Mouse (Mus musculus) CH12.LX (cell line): ENCODE measurements around the gene Hmx1. TPM values are rescaled to one million over a fixed set of nuclear protein-coding genes. Genes with fewer than 3 reads are reported as not detected.

ENCODE experiments used
- DNase-seq: peaks from one replicate; pipeline ENCODE4 v3.0.0-alpha.2; 2013; ENCODE audit errors: extremely low read depth
- H3K27ac ChIP-seq: 2 replicates; pipeline ENCODE4 v1.5.1; 2012; ENCODE audit warnings: low read depth, mild to moderate bottlenecking, control low read depth, moderate library complexity; ENCODE audit not compliant: insufficient read depth
- H3K27me3 ChIP-seq: replicated peaks from 2 replicates; pipeline ENCODE3; 2012; ENCODE audit warnings: inconsistent platforms
- H3K36me3 ChIP-seq, 2 experiments: replicated peaks in 1 of 2; 2 replicates each; pipeline versions ENCODE3 to v1.6.1; 2012; ENCODE audit warnings: inconsistent platforms in 1 of 2, low read length in 1 of 2, mild to moderate bottlenecking in 1 of 2, mixed read lengths in 1 of 2, moderate library complexity in 1 of 2; ENCODE audit not compliant: control insufficient read depth in 1 of 2, insufficient read depth in 1 of 2
- H3K4me1 ChIP-seq, 2 experiments: 2 replicates each; pipeline ENCODE4 v1.6.1; 2012; ENCODE audit warnings: inconsistent platforms in 1 of 2, moderate library complexity in 1 of 2; ENCODE audit not compliant: insufficient read depth in 2 of 2, control insufficient read depth in 1 of 2
- H3K4me2 ChIP-seq: 2 replicates; pipeline ENCODE4 v1.6.1; 2012; ENCODE audit warnings: low read depth, mild to moderate bottlenecking, control low read depth; ENCODE audit not compliant: poor library complexity, insufficient read depth, severe bottlenecking
- H3K4me3 ChIP-seq, 3 experiments: fragments of 150-350 bp in 1 of 3; sonication (generic) in 1 of 3; replicated peaks in 1 of 3; 2 replicates each; pipeline versions ENCODE3 to v1.5.1; 2011 to 2012; ENCODE audit warnings: low read depth in 2 of 3, low read length in 2 of 3, mild to moderate bottlenecking in 2 of 3, moderate library complexity in 2 of 3, control low read depth in 1 of 3, improper control_type of control experiment in 1 of 3, inconsistent platforms in 1 of 3, mixed read lengths in 1 of 3; ENCODE audit not compliant: poor library complexity in 1 of 3
- H3K79me2 ChIP-seq: replicated peaks from 2 replicates; pipeline ENCODE4 v1.6.1; 2012; ENCODE audit warnings: mild to moderate bottlenecking, moderate library complexity; ENCODE audit not compliant: control insufficient read depth, poor library complexity, insufficient read depth, severe bottlenecking; ENCODE audit errors: extremely low read depth
- H3K9ac ChIP-seq: 2 replicates; pipeline ENCODE4 v1.6.1; 2012; ENCODE audit warnings: low read depth, mild to moderate bottlenecking, control low read depth, moderate library complexity; ENCODE audit not compliant: insufficient read depth
- H3K9me3 ChIP-seq: replicated peaks from 2 replicates; pipeline ENCODE3; 2012; ENCODE audit warnings: low read length, inconsistent platforms, mixed read lengths
- BHLHE40 ChIP-seq: IDR thresholded peaks from 2 replicates; pipeline ENCODE4 v1.6.1; 2011; ENCODE audit warnings: mild to moderate bottlenecking, low read depth, low read length, improper control_type of control experiment
- CHD2 ChIP-seq: IDR thresholded peaks from 2 replicates; pipeline ENCODE4 v1.6.1; 2011; ENCODE audit warnings: low read length, improper control_type of control experiment
- CTCF ChIP-seq, 2 experiments: IDR thresholded peaks in 1 of 2; conservative IDR thresholded peaks in 1 of 2; 2 replicates each; pipeline ENCODE4 v1.5.1; 2011 to 2012; ENCODE audit warnings: low read depth in 2 of 2, low read length in 2 of 2, improper control_type of control experiment in 1 of 2, inconsistent platforms in 1 of 2, mild to moderate bottlenecking in 1 of 2, moderate library complexity in 1 of 2
- E2F4 ChIP-seq: IDR thresholded peaks from 2 replicates; pipeline ENCODE4 v1.6.1; 2011; ENCODE audit warnings: low read depth, low read length, improper control_type of control experiment; ENCODE audit not compliant: insufficient replicate concordance
- ELF1 ChIP-seq: IDR thresholded peaks from 2 replicates; pipeline ENCODE4 v1.6.1; 2014; ENCODE audit warnings: low read depth, mild to moderate bottlenecking, inconsistent platforms, low read length, improper control_type of control experiment
- EP300 ChIP-seq: IDR thresholded peaks from 2 replicates; pipeline ENCODE4 v1.6.1; 2011; ENCODE audit warnings: low read length, improper control_type of control experiment
- ETS1 ChIP-seq: conservative IDR thresholded peaks from 2 replicates; pipeline ENCODE4 v1.6.1; 2012; ENCODE audit warnings: low read depth, mild to moderate bottlenecking, inconsistent platforms, low read length, improper control_type of control experiment, moderate library complexity
- GABPA ChIP-seq: IDR thresholded peaks from 2 replicates; pipeline ENCODE4 v1.6.1; 2012; ENCODE audit warnings: low read depth, low read length, improper control_type of control experiment, inconsistent platforms; ENCODE audit not compliant: insufficient replicate concordance
- JUN ChIP-seq: IDR thresholded peaks from 2 replicates; pipeline ENCODE4 v1.6.1; 2011; ENCODE audit warnings: low read depth, mild to moderate bottlenecking, low read length, improper control_type of control experiment, moderate library complexity; ENCODE audit not compliant: insufficient read depth
- MAFK ChIP-seq: IDR thresholded peaks from 2 replicates; pipeline ENCODE4 v1.6.1; 2011; ENCODE audit warnings: low read length, improper control_type of control experiment; ENCODE audit not compliant: insufficient replicate concordance
- MAX ChIP-seq: IDR thresholded peaks from 2 replicates; pipeline ENCODE4 v1.6.1; 2011; ENCODE audit warnings: low read length, improper control_type of control experiment
- MAZ ChIP-seq: IDR thresholded peaks from 2 replicates; pipeline ENCODE4 v1.6.1; 2012; ENCODE audit warnings: low read depth, mild to moderate bottlenecking, inconsistent platforms, low read length, improper control_type of control experiment, moderate library complexity
- NELFE ChIP-seq: IDR thresholded peaks from 2 replicates; pipeline ENCODE4 v1.6.1; 2011; ENCODE audit warnings: low read depth, low read length, improper control_type of control experiment
- PAX5 ChIP-seq: IDR thresholded peaks from 2 replicates; pipeline ENCODE4 v1.6.1; 2012; ENCODE audit warnings: low read length, inconsistent platforms, mixed read lengths
- POLR2A ChIP-seq: IDR thresholded peaks from 2 replicates; pipeline ENCODE4 v1.6.1; 2011; ENCODE audit warnings: low read depth, mild to moderate bottlenecking, improper control_type of control experiment, low read length
- POLR2AphosphoS2 ChIP-seq: IDR thresholded peaks from 2 replicates; pipeline ENCODE4 v1.6.1; 2011; ENCODE audit warnings: low read depth, low read length, improper control_type of control experiment
- RAD21 ChIP-seq: IDR thresholded peaks from 2 replicates; pipeline ENCODE4 v1.6.1; 2011; ENCODE audit warnings: low read depth, mild to moderate bottlenecking, low read length, improper control_type of control experiment, moderate library complexity
- TCF12 ChIP-seq: IDR thresholded peaks from 2 replicates; pipeline ENCODE4 v1.6.1; 2014; ENCODE audit warnings: low read depth, mild to moderate bottlenecking, inconsistent platforms, low read length, improper control_type of control experiment
- UBTF ChIP-seq: IDR thresholded peaks from 2 replicates; pipeline ENCODE4 v1.6.1; 2012; ENCODE audit warnings: low read depth, mild to moderate bottlenecking, inconsistent platforms, low read length, improper control_type of control experiment, moderate library complexity
- USF1 ChIP-seq: IDR thresholded peaks from 2 replicates; pipeline ENCODE4 v1.6.1; 2014; ENCODE audit warnings: low read depth, mild to moderate bottlenecking, inconsistent platforms, low read length, improper control_type of control experiment
- USF2 ChIP-seq: conservative IDR thresholded peaks from 2 replicates; pipeline ENCODE4 v1.6.1; 2011; ENCODE audit warnings: low read depth, low read length, improper control_type of control experiment
- ZKSCAN1 ChIP-seq: IDR thresholded peaks from 2 replicates; pipeline ENCODE4 v1.6.1; 2012; ENCODE audit warnings: low read depth, inconsistent platforms, low read length, improper control_type of control experiment, borderline replicate concordance
- ZMIZ1 ChIP-seq: IDR thresholded peaks from 2 replicates; pipeline ENCODE4 v1.6.1; 2012; ENCODE audit warnings: low read depth, mild to moderate bottlenecking, inconsistent platforms, low read length, improper control_type of control experiment
- ZNF384 ChIP-seq: IDR thresholded peaks from 2 replicates; pipeline ENCODE4 v1.6.1; 2012; ENCODE audit warnings: low read depth, low read length, improper control_type of control experiment, inconsistent platforms
- dilution Hi-C: fragments of 300-500 bp; cut with MboI; formaldehyde crosslinking; loops from 2 replicates; pipeline ENCODE4 v1.14.3; 2020; ENCODE audit warnings: low sequenced_read_pairs; ENCODE audit not compliant: extremely low pct_unique_long_range_greater_than_20kb, extremely low pct_ligation_motif_present
- in situ Hi-C: fragments of 300-500 bp; cut with MboI; formaldehyde crosslinking; loops from 3 replicates; pipeline ENCODE4 v1.14.3; 2019; ENCODE audit warnings: low sequenced_read_pairs, low pct_ligation_motif_present, low pct_unique_long_range_greater_than_20kb, mixed read lengths
- polyA plus RNA-seq: library from polyadenylated mRNA; unstranded; fragments of >175 nt; gene quantifications from 2 replicates; pipeline ENCODE4 v1.2.1, GENCODE M21; 2012; ENCODE audit warnings: low read depth; ENCODE audit not compliant: insufficient read length
- total RNA-seq, 2 experiments: library from RNA; depleted of rRNA; stranded (reverse); fragments of 300-350 nt in 1 of 2; fragments of >200 nt in 1 of 2; gene quantifications; 2 replicates each; pipeline ENCODE4 v1.2.3; 2012 to 2014

The Hmx1 gene
- total and polyA plus RNA-seq, 3 experiments: not detected

DNA sequence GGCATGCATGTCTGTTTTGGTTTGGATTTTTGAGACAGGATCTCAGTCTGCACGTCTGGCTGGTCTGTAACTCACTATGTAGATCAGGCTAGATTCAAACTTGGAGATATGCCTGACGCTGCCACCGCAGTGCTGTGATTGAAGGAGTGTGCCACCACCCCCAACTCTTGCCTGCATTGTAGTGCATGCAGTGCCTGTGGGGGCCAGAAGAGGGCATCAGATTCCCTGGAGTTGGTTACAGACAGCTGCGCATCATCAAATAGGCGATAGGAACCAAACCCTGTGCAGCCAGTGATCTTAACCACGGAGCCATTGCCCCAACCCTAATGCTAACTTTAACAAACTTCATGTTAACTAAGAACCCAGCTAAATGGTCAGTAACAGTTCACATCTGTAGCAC, 49.9 kb downstream of the Hmx1 start:
- no peak for DNase-seq
- dilution Hi-C loops: no loop called here
- Histone ChIP-seq H3K4me3 (no peak overlapping the region), H3K9ac (no peak overlapping the region), H3K27ac (no peak overlapping the region), H3K27me3 (peaks cover 49% of the 10 kb centered on the region), H3K36me3 (no peaks in the 10 kb centered on the region), H3K9me3 (peaks cover 23% of the 10 kb centered on the region), H3K79me2 (no peaks in the 10 kb centered on the region), H3K4me1 (no peaks in the 10 kb centered on the region; a peak in 1 of 4 replicates), H3K4me2 (no peak overlapping the region)
- in situ Hi-C loops: no loop called here
- TF ChIP-seq USF1: no peak
- TF ChIP-seq ZNF384: no peak
- no peak for TF ChIP-seq USF2
- no peak for TF ChIP-seq POLR2AphosphoS2
- TF ChIP-seq E2F4: no peak
- no peak for TF ChIP-seq JUN
- no peak for TF ChIP-seq GABPA
- TF ChIP-seq PAX5: no peak
- TF ChIP-seq ELF1: no peak
- TF ChIP-seq TCF12: no peak
- no peak for TF ChIP-seq POLR2A
- no peak; a peak in 1 of 4 replicates for TF ChIP-seq CTCF (conservative IDR thresholded peaks at IDR 0.05 in 1 of 2, IDR thresholded peaks at IDR 0.05 in 1 of 2; ENCODE audit: low read depth in 2 of 2, low read length in 2 of 2)
- TF ChIP-seq NELFE: no peak
- no peak for TF ChIP-seq RAD21
- no peak for TF ChIP-seq ETS1
- no peak for TF ChIP-seq CHD2
- no peak for TF ChIP-seq ZMIZ1
- no peak for TF ChIP-seq ZKSCAN1

DNA sequence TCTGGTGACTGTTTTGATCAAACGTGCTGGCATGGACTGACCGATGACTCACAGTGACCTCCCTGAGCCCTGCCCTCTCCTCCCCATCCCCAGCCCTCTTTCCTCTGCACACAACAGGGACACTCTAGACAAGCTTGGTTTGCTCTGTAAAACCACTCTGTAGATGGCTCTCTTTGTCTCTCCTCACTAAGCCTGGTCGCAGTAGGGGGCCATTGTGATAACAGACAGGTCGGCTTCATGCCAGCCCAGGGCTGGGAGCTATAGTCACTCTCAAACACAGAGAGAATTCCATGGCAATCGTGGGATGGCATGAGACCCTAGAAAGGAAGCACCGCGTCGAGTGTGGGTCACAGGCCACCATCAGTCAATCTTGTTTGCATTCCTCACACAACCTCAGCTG, 51.6 kb downstream of the Hmx1 start:
- no peak for TF ChIP-seq EP300
- no peak for TF ChIP-seq MAFK
- no peak for TF ChIP-seq MAX
- no peak for TF ChIP-seq ZMIZ1
- no peak for TF ChIP-seq POLR2AphosphoS2
- no peak for TF ChIP-seq UBTF
- TF ChIP-seq E2F4: no peak
- no peak for TF ChIP-seq BHLHE40
- TF ChIP-seq TCF12: no peak
- TF ChIP-seq PAX5: no peak
- TF ChIP-seq MAZ: no peak
- Histone ChIP-seq H3K4me3 (no peak overlapping the region), H3K36me3 (no peaks in the 10 kb centered on the region), H3K4me2 (no peak overlapping the region), H3K9ac (no peak overlapping the region), H3K4me1 (no peaks in the 10 kb centered on the region), H3K27ac (no peak overlapping the region), H3K79me2 (no peaks in the 10 kb centered on the region), H3K27me3 (peaks cover 41% of the 10 kb centered on the region), H3K9me3 (peaks cover 22% of the 10 kb centered on the region)
- in situ Hi-C loops: loop anchor here (10.0 kb wide), 1 partner anchor 64 kb away; no protein-coding TSS in a partner anchor
- no peak for DNase-seq
- dilution Hi-C loops: no loop called here
